12 mouse cellular contexts compared by ENCODE assay signal in the genomic region with DNA sequence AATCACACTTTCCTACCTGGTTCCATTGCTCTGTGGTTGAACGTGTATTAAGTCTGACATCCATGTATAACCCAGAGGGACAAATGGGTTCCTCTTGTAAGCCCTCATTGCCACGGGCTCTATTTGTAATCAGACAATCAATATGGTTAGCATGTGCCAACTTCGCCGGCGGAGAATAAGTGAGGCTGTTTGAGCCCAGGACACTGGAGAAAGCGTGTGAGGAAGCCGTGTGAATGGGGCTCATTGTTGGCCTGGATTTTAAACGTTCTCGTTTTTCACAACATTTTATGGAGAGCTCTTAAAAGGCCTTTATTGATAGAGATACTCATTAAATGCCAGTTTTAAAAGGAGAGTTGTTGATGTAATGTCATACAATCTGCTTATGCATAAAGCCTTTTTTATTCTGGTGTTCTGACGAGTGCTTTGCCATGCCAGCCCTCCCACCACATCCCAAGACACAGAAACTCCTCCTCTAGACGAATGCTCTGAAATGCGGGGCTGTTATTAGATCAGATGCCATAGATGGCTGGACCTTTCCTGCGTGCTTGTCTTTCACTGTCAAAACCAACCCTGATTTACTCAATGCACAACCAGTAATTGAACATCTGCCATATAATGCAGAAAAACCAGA.
DNase-seq lines count a peak whose midpoint lies in the region; ATAC-seq lines count a peak whose summit lies in the region.
"Had no signal": no experiment of that assay in that cellular context is flagged by ENCODE, and none has a peak within 500 bp of the region (broad histone marks: within the 10 kb centered on the region; RNA-seq: fewer than 3 reads in every experiment).

No protein-coding gene starts in this region.

- no peaks in the 10 kb centered on the region for H3K36me3 ChIP-seq in embryonic facial prominence, embryonic 15.5 days
- H3K36me3 ChIP-seq in neural tube, embryonic 15.5 days = no peaks in the 10 kb centered on the region
- H3K36me3 ChIP-seq: liver, embryonic 13.5 days had no signal

- no peaks in the 10 kb centered on the region for H3K27me3 ChIP-seq in embryonic facial prominence, embryonic 15.5 days
- no peaks in the 10 kb centered on the region for H3K27me3 ChIP-seq in neural tube, embryonic 15.5 days (replicated peaks)
- H3K27me3 ChIP-seq: CH12.LX; liver, embryonic 13.5 days had no signal

- ATAC-seq in embryonic facial prominence, embryonic 15.5 days (ENCODE audit: insufficient number of reproducible peaks, low FRiP score, low TSS enrichment, low read depth) = peak; percentile 36; the same call in 1 of the 2 replicates
- no peak for ATAC-seq in neural tube, embryonic 15.5 days (ENCODE audit: low FRiP score)

- WGBS in embryonic facial prominence, embryonic 15.5 days = 38% methylated on average over 13 of the region's 13 CpGs
- 39% methylated on average over 13 of the region's 13 CpGs for WGBS in neural tube, embryonic 15.5 days

- no peaks in the 10 kb centered on the region for H3K9me3 ChIP-seq in embryonic facial prominence, embryonic 15.5 days (replicated peaks)
- no peaks in the 10 kb centered on the region for H3K9me3 ChIP-seq in neural tube, embryonic 15.5 days (replicated peaks)
- H3K9me3 ChIP-seq: liver, embryonic 13.5 days had no signal

- H3K4me1 ChIP-seq in embryonic facial prominence, embryonic 15.5 days = 0 out of 2 replicates have a peak, but pooled peaks cover 16% of the 10 kb centered on the region
- 0 out of 2 replicates have a peak, but pooled peaks cover 9% of the 10 kb centered on the region for H3K4me1 ChIP-seq in neural tube, embryonic 15.5 days
- H3K4me1 ChIP-seq: liver, embryonic 13.5 days had no signal

- H3K4me2 ChIP-seq in embryonic facial prominence, embryonic 15.5 days (replicated peaks) = no peak overlapping the region
- H3K4me2 ChIP-seq in neural tube, embryonic 15.5 days = peak overlapping the region; percentile 9; the same call in 1 of the 2 replicates
- H3K4me2 ChIP-seq: liver, embryonic 13.5 days had no signal

- no peak overlapping the region for H3K4me3 ChIP-seq in embryonic facial prominence, embryonic 15.5 days (replicated peaks)
- no peak overlapping the region for H3K4me3 ChIP-seq in neural tube, embryonic 15.5 days (replicated peaks)
- H3K4me3 ChIP-seq: gastrocnemius, adult 2 months; liver, embryonic 13.5 days had no signal

- H3K9ac ChIP-seq in embryonic facial prominence, embryonic 15.5 days = no peak overlapping the region
- no peak overlapping the region for H3K9ac ChIP-seq in neural tube, embryonic 15.5 days (replicated peaks)
- H3K9ac ChIP-seq: liver, embryonic 13.5 days had no signal

- 0 out of 2 replicates have a peak overlapping the region, but pooled peaks have one; percentile 49 for H3K27ac ChIP-seq in embryonic facial prominence, embryonic 15.5 days (replicated peaks)
- H3K27ac ChIP-seq in neural tube, embryonic 15.5 days (replicated peaks) = peak overlapping the region; percentile 38; the same call in 1 of the 2 replicates
- H3K27ac ChIP-seq: gastrocnemius, adult 2 months; liver, embryonic 13.5 days had no signal

- DNase-seq in layer of hippocampus, adult 18-20 months (ENCODE audit: low spot score in 2 of 2) = peak; percentile 17 to 35
- DNase-seq in layer of hippocampus, adult 9-10 months (ENCODE audit: low spot score) = no peak
- peak; percentile 24 for DNase-seq in layer of hippocampus, adult 8-10 months (ENCODE audit: low spot score in 2 of 2)
- no peak for DNase-seq in ovary, adult 18-20 months (ENCODE audit: low spot score)
- no peak for DNase-seq in adrenal gland, postnatal 4 days (ENCODE audit: low spot score in 2 of 2)
- DNase-seq in kidney, postnatal 4 days = no peak
- DNase-seq: cerebellum, postnatal 36 days; gastrocnemius, adult 2 months; liver, embryonic 13.5 days had no signal

Comparison
In these comparisons a context has a peak if more than half of its experiments do, and no peak if none do; other contexts are left out.
1. DNase-seq: peak in layer of hippocampus, adult 18-20 months (2 of 2) and layer of hippocampus, adult 8-10 months (2 of 2); none in layer of hippocampus, adult 9-10 months (single experiment), ovary, adult 18-20 months (single experiment), adrenal gland, postnatal 4 days (0 of 2) and kidney, postnatal 4 days (0 of 2).